Mouse (Mus musculus) heart, embryonic 10.5 days (tissue): ENCODE results near the gene Spp1. TPM values are rescaled to one million over a fixed set of nuclear protein-coding genes. Genes with fewer than 3 reads are reported as not detected.
"Not testable (repeated sequence)": the region's sequence is repeated elsewhere in the genome, so short reads cannot be mapped to it uniquely, and the experiment has no call there.

ENCODE experiments used
- DNase-seq: peaks from one replicate; pipeline ENCODE4 v3.0.0-alpha.2; 2017; ENCODE audit warnings: low spot score
- H3K27ac ChIP-seq: fragments of 300-500 bp; sonication (generic); 2 replicates; pipeline ENCODE4 v1.5.1; 2016; ENCODE audit warnings: mild to moderate bottlenecking
- H3K27me3 ChIP-seq: fragments of 300-500 bp; sonication (generic); 2 replicates; pipeline ENCODE4 v1.6.1; 2016; ENCODE audit warnings: mild to moderate bottlenecking; ENCODE audit not compliant: poor library complexity, insufficient read depth, severe bottlenecking
- H3K36me3 ChIP-seq: fragments of 300-500 bp; sonication (generic); 2 replicates; pipeline ENCODE4 v1.6.1; 2016; ENCODE audit warnings: mild to moderate bottlenecking, moderate library complexity
- H3K4me1 ChIP-seq: fragments of 300-500 bp; sonication (generic); 2 replicates; pipeline ENCODE4 v1.6.1; 2016; ENCODE audit warnings: mild to moderate bottlenecking
- H3K4me3 ChIP-seq: fragments of 300-500 bp; sonication (generic); 2 replicates; pipeline ENCODE4 v1.5.1; 2016; ENCODE audit warnings: mild to moderate bottlenecking, moderate library complexity
- H3K9me3 ChIP-seq: fragments of 300-500 bp; sonication (generic); 2 replicates; pipeline ENCODE4 v1.6.1; 2016; ENCODE audit warnings: mild to moderate bottlenecking, moderate library complexity
- WGBS: fragments of 180-500 bp; shearing (Covaris S2); methylation state at CpG from one replicate; pipeline ENCODE4 v1.1.7; 2016; 5-methylcytosine and 5-hydroxymethylcytosine counted together
- polyA plus RNA-seq: library from polyadenylated mRNA; unstranded; fragments of >200 nt; fragmentation: Nextera tagmentation; extraction: Ambion mirVana; gene quantifications from 2 replicates; pipeline ENCODE4 v1.2.1, GENCODE M21; 2016

Spp1 gene
- polyA plus RNA-seq, 1 experiment from 2014 or later, result 2.1 TPM

DNA sequence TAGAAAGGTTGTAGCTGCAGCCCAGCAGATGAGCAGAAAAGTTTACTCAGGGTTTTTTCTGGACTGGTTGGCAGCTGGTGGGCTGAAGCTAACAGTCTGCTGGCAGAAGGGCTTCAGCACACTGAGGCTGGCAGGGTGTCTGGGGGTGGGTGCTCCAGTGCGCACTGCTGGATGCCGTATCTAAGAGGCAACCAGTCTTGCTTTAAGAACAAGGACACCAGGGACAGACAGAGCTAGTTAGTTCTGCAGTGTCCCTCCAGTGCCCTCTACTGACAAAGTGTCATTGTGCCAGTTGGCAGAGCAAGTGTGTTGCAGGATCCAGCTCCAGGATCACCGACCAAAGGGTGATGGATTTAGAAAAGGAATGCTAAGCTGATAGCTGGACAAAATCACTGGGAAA, 11.2 kb downstream of the Spp1 start:
- 8% methylated on average over 3 of the region's 3 CpGs for WGBS
- no peak overlapping the region for H3K27ac ChIP-seq
- no peaks in the 10 kb centered on the region for H3K36me3 ChIP-seq
- 0 out of 2 replicates have a peak, but pooled peaks cover 8% of the 10 kb centered on the region for H3K27me3 ChIP-seq
- no peaks in the 10 kb centered on the region for H3K9me3 ChIP-seq
- 0 out of 2 replicates have a peak, but pooled peaks cover 6% of the 10 kb centered on the region for H3K4me1 ChIP-seq
- H3K4me3 ChIP-seq, result no peak overlapping the region
- DNase-seq, result no peak

DNA sequence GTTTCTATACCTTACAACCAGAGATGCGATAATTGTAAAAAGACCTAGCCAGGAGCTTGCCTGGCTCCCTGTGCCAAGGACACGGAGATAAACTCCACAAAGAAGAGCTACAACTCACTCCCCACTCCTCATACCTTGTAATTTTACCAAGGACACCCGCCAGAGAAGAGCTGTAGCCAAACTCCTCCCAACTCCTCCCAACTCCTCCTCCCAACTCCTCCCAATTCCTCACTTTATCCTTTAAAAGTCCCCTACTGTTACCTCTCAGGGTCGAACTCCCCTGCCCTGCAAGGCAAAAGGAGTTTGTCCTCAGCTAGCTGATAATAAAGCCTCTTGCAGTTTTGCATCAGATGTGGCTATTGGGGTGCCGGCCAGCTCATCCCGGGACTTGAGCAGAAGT, 13.4 kb downstream of the Spp1 start:
- not testable (repeated sequence) for H3K27ac ChIP-seq, H3K4me1 ChIP-seq, H3K4me3 ChIP-seq, DNase-seq, H3K9me3 ChIP-seq, H3K27me3 ChIP-seq, H3K36me3 ChIP-seq
- WGBS, result 13% methylated on average over 6 of the region's 6 CpGs

DNA sequence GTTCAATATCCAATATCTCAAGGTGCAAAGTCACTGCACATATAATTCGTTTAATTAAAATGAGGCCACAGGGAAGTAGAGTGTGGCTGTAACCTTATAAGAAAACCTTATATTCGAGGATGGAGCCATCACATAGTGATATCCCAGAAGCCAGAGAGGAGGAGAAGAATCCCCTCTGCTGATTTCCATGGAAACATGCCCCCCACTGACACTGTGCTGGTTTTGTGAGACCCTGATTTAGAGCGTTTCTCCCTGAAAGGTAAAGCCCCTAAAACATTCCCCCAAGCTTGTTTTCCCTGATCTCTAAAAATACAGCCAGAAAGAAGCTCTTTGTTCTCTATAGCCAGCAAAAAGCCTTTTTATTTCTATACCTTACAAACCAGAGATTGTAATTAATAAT, 14.6 kb downstream of the Spp1 start:
- Histone ChIP-seq H3K9me3 (no peaks in the 10 kb centered on the region), H3K27me3 (0 out of 2 replicates have a peak, but pooled peaks cover 8% of the 10 kb centered on the region), H3K4me1 (0 out of 2 replicates have a peak, but pooled peaks cover 6% of the 10 kb centered on the region), H3K27ac (no peak overlapping the region), H3K36me3 (no peaks in the 10 kb centered on the region), H3K4me3 (no peak overlapping the region)
- no peak for DNase-seq
- WGBS, result 40% methylated on average over 3 of the region's 3 CpGs

DNA sequence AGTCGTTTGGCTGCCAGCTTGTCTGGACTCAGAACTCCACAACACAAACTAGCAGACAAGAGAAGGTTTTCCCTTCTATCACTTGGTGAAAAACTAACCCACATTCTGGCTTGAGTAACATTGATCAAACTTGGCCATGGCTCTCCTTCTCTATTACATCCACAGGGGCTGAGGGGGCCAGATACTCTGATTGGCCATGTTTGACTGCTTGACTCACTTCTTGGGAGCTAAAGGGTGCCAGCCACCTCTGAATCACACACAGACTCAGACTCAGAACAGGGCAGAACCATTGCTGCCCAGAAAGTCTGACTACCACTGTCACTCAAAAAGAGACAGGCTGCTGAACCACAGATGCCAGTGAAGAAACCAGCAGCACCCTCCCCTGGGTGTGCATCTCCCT, 18.2 kb downstream of the Spp1 start:
- Histone ChIP-seq H3K36me3 (no peaks in the 10 kb centered on the region), H3K9me3 (no peaks in the 10 kb centered on the region)

DNA sequence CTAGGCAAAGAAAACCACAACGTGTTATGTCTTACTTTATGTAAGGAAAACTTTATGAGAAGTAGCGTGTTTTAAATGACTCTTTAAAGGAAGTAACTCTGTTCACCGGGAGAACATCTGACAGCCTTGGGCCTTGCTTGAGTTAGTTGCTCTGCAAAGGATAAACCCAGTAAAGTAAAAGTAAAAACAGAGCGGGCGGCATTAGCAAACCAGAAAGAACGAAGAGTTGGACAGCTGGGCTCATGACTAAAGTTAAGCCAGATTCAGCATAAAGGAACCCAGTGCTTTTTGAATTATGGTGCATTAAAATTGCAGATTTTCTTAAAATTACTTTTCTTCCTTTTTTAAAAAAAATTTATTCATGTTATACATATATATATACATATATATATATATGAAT, 19.6 kb downstream of the Spp1 start:
- H3K27me3 ChIP-seq, result no peaks in the 10 kb centered on the region

More for the DNA sequence above, 18.2 kb downstream of the Spp1 start:
- no peak overlapping the region for H3K4me3 ChIP-seq
- H3K27me3 ChIP-seq, result 0 out of 2 replicates have a peak, but pooled peaks cover 8% of the 10 kb centered on the region
- no peak for DNase-seq
- WGBS, result 57% methylated on average over 1 of the region's 1 CpGs
- no peak overlapping the region for H3K27ac ChIP-seq
- H3K4me1 ChIP-seq, result 0 out of 2 replicates have a peak, but pooled peaks cover 6% of the 10 kb centered on the region

GRCm38 (mm10) chr5:104458832-104459705, 24.2 kb downstream of the Spp1 start, which contains the start of gene Pkd2:
Pkd2 (plus strand) TSS chr5:104459450.
- 11% methylated on average over 46 of the region's 46 CpGs for WGBS
- peak; percentile 88 for DNase-seq
- peaks cover 11% of the 10 kb centered on the region for H3K36me3 ChIP-seq

More for the DNA sequence above, 19.6 kb downstream of the Spp1 start:
- no peaks in the 10 kb centered on the region for H3K9me3 ChIP-seq
- 89% methylated on average over 6 of the region's 6 CpGs for WGBS
- no peak for DNase-seq
- no peak overlapping the region for H3K4me3 ChIP-seq
- peaks cover 8% of the 10 kb centered on the region; the same call in 1 of the 2 replicates for H3K4me1 ChIP-seq
- no peak overlapping the region for H3K27ac ChIP-seq
- H3K36me3 ChIP-seq, result no peaks in the 10 kb centered on the region

GRCm38 (mm10) chr5:104459706-104460455, 25.0 kb downstream of the Spp1 start:
- Histone ChIP-seq H3K9me3 (no peaks in the 10 kb centered on the region), H3K27ac (peak overlapping the region; percentile 97), H3K4me3 (peak overlapping the region; percentile 86), H3K27me3 (no peaks in the 10 kb centered on the region), H3K36me3 (peaks cover 19% of the 10 kb centered on the region), H3K4me1 (peaks cover 8% of the 10 kb centered on the region; the same call in 1 of the 2 replicates)
- under 1% methylated on average over 81 of the region's 82 CpGs for WGBS
- no peak for DNase-seq

More at GRCm38 (mm10) chr5:104458832-104459705, 24.2 kb downstream of the Spp1 start, which contains the start of gene Pkd2:
- no peaks in the 10 kb centered on the region for H3K9me3 ChIP-seq
- H3K27me3 ChIP-seq, result no peaks in the 10 kb centered on the region
- H3K27ac ChIP-seq, result peak within 1 kb of the TSS; percentile 97
- H3K4me1 ChIP-seq, result peaks cover 8% of the 10 kb centered on the region; the same call in 1 of the 2 replicates
- peak within 1 kb of the TSS; percentile 86 for H3K4me3 ChIP-seq

- Histone ChIP-seq H3K27ac (peak overlapping the region; percentile 97; the same call in 1 of the 2 replicates), H3K4me1 (peaks cover 8% of the 10 kb centered on the region; the same call in 1 of the 2 replicates), H3K9me3 (no peaks in the 10 kb centered on the region), H3K36me3 (peaks cover 24% of the 10 kb centered on the region), H3K4me3 (peak overlapping the region; percentile 86), H3K27me3 (no peaks in the 10 kb centered on the region)
- WGBS, result 51% methylated on average over 3 of the region's 3 CpGs
- DNase-seq, result no peak
Measured at GRCm38 (mm10) chr5:104460456-104460838, 25.5 kb downstream of the Spp1 start.

DNA sequence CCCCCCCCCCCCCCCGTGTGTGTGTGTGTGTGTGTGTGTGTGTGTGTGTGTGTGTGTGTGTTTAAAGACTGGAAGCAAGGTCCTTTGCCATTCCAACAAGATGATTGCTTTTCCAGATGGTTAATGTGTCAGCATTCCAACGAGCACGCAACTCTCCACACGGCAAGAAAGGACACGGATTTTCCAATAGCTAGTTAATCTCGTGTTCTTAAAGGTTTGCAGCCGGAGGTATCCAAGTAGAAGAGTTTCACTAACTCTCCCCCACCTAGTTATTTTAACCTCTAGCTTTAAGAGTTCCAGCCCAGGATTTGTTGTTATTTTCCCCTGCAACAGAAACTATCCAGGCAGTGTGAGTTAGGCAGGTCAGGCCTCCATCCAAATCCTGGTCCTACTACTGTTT, 25.9 kb downstream of the Spp1 start:
- Histone ChIP-seq H3K9me3 (no peaks in the 10 kb centered on the region), H3K4me1 (peaks cover 8% of the 10 kb centered on the region; the same call in 1 of the 2 replicates), H3K36me3 (peaks cover 28% of the 10 kb centered on the region), H3K4me3 (peak overlapping the region; percentile 86; the same call in 1 of the 2 replicates), H3K27me3 (no peaks in the 10 kb centered on the region), H3K27ac (no peak overlapping the region)
- no peak for DNase-seq
- 65% methylated on average over 6 of the region's 7 CpGs for WGBS

GRCm38 (mm10) chr5:104465279-104465678, 30.4 kb downstream of the Spp1 start:
- 93% methylated on average over 8 of the region's 8 CpGs for WGBS
- H3K27ac ChIP-seq, result no peak overlapping the region
- H3K27me3 ChIP-seq, result no peaks in the 10 kb centered on the region
- H3K9me3 ChIP-seq, result no peaks in the 10 kb centered on the region
- H3K36me3 ChIP-seq, result peaks cover 62% of the 10 kb centered on the region
- no peak for DNase-seq
- H3K4me1 ChIP-seq, result no peaks in the 10 kb centered on the region
- H3K4me3 ChIP-seq, result no peak overlapping the region

- H3K36me3 ChIP-seq, result peaks cover 67% of the 10 kb centered on the region
- H3K4me1 ChIP-seq, result no peaks in the 10 kb centered on the region
- no peaks in the 10 kb centered on the region for H3K27me3 ChIP-seq
- no peak for DNase-seq
- H3K27ac ChIP-seq, result no peak overlapping the region
- no peaks in the 10 kb centered on the region for H3K9me3 ChIP-seq
- no peak overlapping the region for H3K4me3 ChIP-seq
- WGBS, result 94% methylated on average over 12 of the region's 12 CpGs
Measured at GRCm38 (mm10) chr5:104465731-104466130, 30.8 kb downstream of the Spp1 start.

- no peak for DNase-seq
- no peaks in the 10 kb centered on the region for H3K9me3 ChIP-seq
- H3K27ac ChIP-seq, result no peak overlapping the region
- WGBS, result 95% methylated on average over 16 of the region's 16 CpGs
- no peak overlapping the region for H3K4me3 ChIP-seq
- H3K36me3 ChIP-seq, result peaks cover 78% of the 10 kb centered on the region
- H3K27me3 ChIP-seq, result no peaks in the 10 kb centered on the region
- H3K4me1 ChIP-seq, result no peaks in the 10 kb centered on the region
Measured at GRCm38 (mm10) chr5:104466816-104467215, 31.9 kb downstream of the Spp1 start.
